Mouse (Mus musculus): Measurements from ENCODE around the gene Nxpe4. TPM values are rescaled to one million over a fixed set of nuclear protein-coding genes. Genes with fewer than 3 reads are reported as not detected.

Gene Nxpe4
- polyA plus RNA-seq (2017; shearing (Covaris generic)): not detected

GRCm38 (mm10) chr9:48161505-48162192 lies at the start of gene Nxpe4:
Gene Nxpe4, plus strand, starts transcription at chr9:48162023.

GRCm38 (mm10) chr9:48353148-48353698 lies 191.4 kb downstream of the Nxpe4 start, which contains the start of gene Nxpe2:
Gene Nxpe2, minus strand, starts transcription at chr9:48353454.

Other genes with a start within 250 kb of the Nxpe4 start
- gene Nxpe2, start 191.4 kb downstream of the Nxpe4 start, polyA plus RNA-seq (2017; shearing (Covaris generic)): not detected